Mouse (Mus musculus) bone marrow, adult 2 months (tissue): ENCODE results near the gene Eipr1.

Source experiments
- CTCF ChIP-seq: fragments of 200-500 bp; IDR thresholded peaks from 2 replicates; pipeline ENCODE4 v1.5.1; 2011; ENCODE audit warnings: low read length, control low read depth; ENCODE audit not compliant: control insufficient read depth, insufficient read depth
- POLR2A ChIP-seq: fragments of 200-500 bp; IDR thresholded peaks from 2 replicates; pipeline ENCODE4 v1.6.1; 2011; ENCODE audit warnings: low read depth, mild to moderate bottlenecking, control low read depth, low read length, borderline replicate concordance; ENCODE audit not compliant: control insufficient read depth

- no peak for TF ChIP-seq CTCF
- TF ChIP-seq POLR2A = no peak
Observed at GRCm38 (mm10) chr12:28710566-28711185, 40.9 kb upstream of the Eipr1 start.
